Mouse (Mus musculus) myocyte (in vitro differentiated cells): Measurements from ENCODE around the gene Cd164. TPM values are rescaled to one million over a fixed set of nuclear protein-coding genes. Genes with fewer than 3 reads are reported as not detected.

Source experiments
- H3K27me3 ChIP-seq: one replicate; pipeline ENCODE4 v1.6.1; 2011; ENCODE audit not compliant: control insufficient read depth, insufficient read depth, insufficient read length
- H3K36me3 ChIP-seq: one replicate; pipeline ENCODE4 v1.6.1; 2011; ENCODE audit not compliant: control insufficient read depth, insufficient read depth
- H3K4me2 ChIP-seq: one replicate; pipeline ENCODE4 v1.6.1; 2011; ENCODE audit warnings: low read depth, control low read depth
- H3K4me3 ChIP-seq: one replicate; pipeline ENCODE4 v1.5.1; 2011; ENCODE audit warnings: mild to moderate bottlenecking, control low read depth, moderate library complexity
- H3K79me2 ChIP-seq: one replicate; pipeline ENCODE4 v1.6.1; 2011; ENCODE audit not compliant: control insufficient read depth, insufficient read depth
- H3ac ChIP-seq: one replicate; pipeline ENCODE4 v1.6.1; 2011; ENCODE audit not compliant: control insufficient read depth, insufficient read length
- CEBPB ChIP-seq: IDR thresholded peaks from 2 replicates; pipeline ENCODE4 v1.6.1; 2011; ENCODE audit warnings: mild to moderate bottlenecking, moderate library complexity; ENCODE audit not compliant: poor library complexity, insufficient read depth, severe bottlenecking
- E2F4 ChIP-seq: IDR thresholded peaks from one replicate; pipeline ENCODE4 v1.6.1; 2011; ENCODE audit warnings: mild to moderate bottlenecking, control low read depth, moderate library complexity; ENCODE audit not compliant: insufficient read depth
- MAX ChIP-seq: IDR thresholded peaks from one replicate; pipeline ENCODE4 v1.6.1; 2011; ENCODE audit warnings: low read depth, mild to moderate bottlenecking, control low read depth
- MYOD1 ChIP-seq, 3 experiments: IDR thresholded peaks; one replicate each; pipeline ENCODE4 v1.6.1; 2011; ENCODE audit warnings: control low read depth in 2 of 3, low read depth in 2 of 3, mild to moderate bottlenecking in 2 of 3, moderate library complexity in 1 of 3; ENCODE audit not compliant: insufficient read length in 2 of 3, control insufficient read depth in 1 of 3
- MYOG ChIP-seq, 3 experiments: IDR thresholded peaks; one replicate each; pipeline ENCODE4 v1.6.1; 2011; ENCODE audit warnings: control low read depth in 2 of 3, low read depth in 2 of 3, mild to moderate bottlenecking in 2 of 3; ENCODE audit not compliant: insufficient read length in 2 of 3, control insufficient read depth in 1 of 3, insufficient read depth in 1 of 3
- POLR2A ChIP-seq: IDR thresholded peaks from one replicate; pipeline ENCODE4 v1.6.1; 2011; ENCODE audit warnings: low read depth, mild to moderate bottlenecking, control low read depth, moderate library complexity; ENCODE audit not compliant: insufficient read length
- POLR2AphosphoS2 ChIP-seq: IDR thresholded peaks from one replicate; pipeline ENCODE4 v1.6.1; 2011; ENCODE audit warnings: low read depth, control low read depth; ENCODE audit not compliant: insufficient read length
- REST ChIP-seq: IDR thresholded peaks from one replicate; pipeline ENCODE4 v1.6.1; 2011; ENCODE audit warnings: mild to moderate bottlenecking, control low read depth, moderate library complexity; ENCODE audit not compliant: insufficient read depth, insufficient read length
- SRF ChIP-seq: IDR thresholded peaks from one replicate; pipeline ENCODE4 v1.6.1; 2011; ENCODE audit warnings: low read depth; ENCODE audit not compliant: control insufficient read depth, insufficient read length
- TCF12 ChIP-seq: IDR thresholded peaks from one replicate; pipeline ENCODE4 v1.6.1; 2011; ENCODE audit warnings: mild to moderate bottlenecking, control low read depth; ENCODE audit not compliant: poor library complexity, insufficient read depth, severe bottlenecking
- TCF3 ChIP-seq: IDR thresholded peaks from one replicate; pipeline ENCODE4 v1.6.1; 2011; ENCODE audit warnings: low read depth, control low read depth; ENCODE audit not compliant: insufficient read length
- USF1 ChIP-seq: IDR thresholded peaks from one replicate; pipeline ENCODE4 v1.6.1; 2011; ENCODE audit warnings: low read depth, mild to moderate bottlenecking, control low read depth, moderate library complexity
- polyA plus RNA-seq: library from polyadenylated mRNA; unstranded; fragments of >200 nt; fragmentation: generic; extraction: Trizol; gene quantifications from one replicate; pipeline ENCODE4 v1.2.1, GENCODE M21; 2012; ENCODE audit warnings: missing spikeins

Gene Cd164
- polyA plus RNA-seq, 1 experiment: 203 TPM

DNA sequence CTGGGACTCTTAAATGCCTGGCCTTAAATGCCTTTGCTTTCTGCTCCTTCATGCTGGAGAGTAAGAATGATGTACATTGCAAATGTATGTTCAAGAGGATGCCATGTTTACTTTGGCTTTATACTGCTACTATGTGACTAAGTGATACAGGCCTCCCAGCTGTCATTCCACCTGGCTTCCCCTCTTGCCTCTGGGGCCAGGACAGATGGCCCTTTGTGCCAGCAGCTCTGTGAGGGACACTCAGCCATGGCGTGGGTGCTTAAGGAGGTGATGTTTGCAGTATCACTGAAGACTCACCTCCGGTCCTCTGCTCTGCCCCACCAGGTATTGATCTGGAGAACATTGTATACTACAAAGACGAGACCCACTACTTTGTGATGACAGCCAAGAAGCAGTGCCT lies 39.3 kb upstream of the Cd164 start:
- H3ac ChIP-seq: no peak overlapping the region
- TF ChIP-seq USF1: no peak
- no peak for TF ChIP-seq CEBPB
- peak in 2 of 3 experiments; percentile 20 to 86 for TF ChIP-seq MYOD1 (IDR thresholded peaks at IDR 0.05; ENCODE audit: control insufficient read depth in 1 of 3, insufficient read length in 2 of 3, low read depth in 2 of 3)
- TF ChIP-seq TCF3: peak; percentile 47
- TF ChIP-seq TCF12: peak; percentile 20
- TF ChIP-seq MYOG (IDR thresholded peaks at IDR 0.05; ENCODE audit: control insufficient read depth in 1 of 3, insufficient read depth in 1 of 3, insufficient read length in 2 of 3, low read depth in 2 of 3): peak; percentile 19 to 82 (median 56)
- no peaks in the 10 kb centered on the region for H3K79me2 ChIP-seq
- no peak overlapping the region for H3K4me3 ChIP-seq
- no peaks in the 10 kb centered on the region for H3K27me3 ChIP-seq
- no peak overlapping the region for H3K4me2 ChIP-seq
- H3K36me3 ChIP-seq: peaks cover 14% of the 10 kb centered on the region

DNA sequence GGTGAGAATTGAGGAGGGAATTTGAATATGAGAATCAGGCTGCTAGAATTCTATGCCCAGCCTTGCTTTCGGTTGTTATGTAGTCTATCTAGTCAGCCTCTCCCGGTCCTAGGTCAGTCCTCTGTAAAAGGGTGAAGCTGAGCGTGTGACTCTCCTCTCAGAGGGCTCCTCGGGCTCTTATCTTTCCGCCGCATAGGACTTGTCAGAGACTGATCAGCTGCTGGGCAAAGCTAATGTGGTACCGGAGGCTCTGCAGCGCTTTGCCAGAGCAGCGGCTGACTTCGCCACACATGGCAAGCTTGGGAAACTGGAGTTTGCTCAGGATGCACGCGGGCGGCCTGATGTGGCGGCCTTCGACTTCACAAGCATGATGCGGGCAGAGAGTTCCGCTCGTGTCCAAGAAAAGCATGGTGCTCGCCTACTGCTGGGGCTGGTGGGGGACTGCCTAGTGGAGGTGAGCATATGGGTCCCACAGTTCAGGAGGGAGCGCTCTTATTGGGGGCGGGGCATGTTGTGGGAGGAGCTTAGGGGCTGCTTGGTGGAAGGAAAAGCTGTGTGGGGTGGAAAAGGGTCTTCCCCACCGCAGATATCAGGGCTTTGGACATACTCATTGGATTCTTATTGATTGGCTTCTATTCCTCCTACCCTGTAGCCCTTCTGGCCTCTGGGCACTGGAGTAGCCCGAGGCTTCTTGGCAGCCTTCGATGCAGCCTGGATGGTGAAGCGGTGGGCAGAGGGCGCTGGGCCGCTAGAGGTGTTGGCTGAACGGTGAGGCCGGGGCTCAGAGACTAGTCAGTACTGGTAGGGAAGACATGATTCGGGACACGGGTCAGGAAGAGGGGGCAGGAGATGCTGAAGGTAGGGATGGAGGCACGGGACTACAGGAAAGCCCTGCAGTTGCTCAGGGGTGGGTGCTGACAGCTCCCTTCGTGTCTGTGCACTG lies 38.0 kb upstream of the Cd164 start:
- H3K27me3 ChIP-seq: no peaks in the 10 kb centered on the region
- H3K79me2 ChIP-seq: no peaks in the 10 kb centered on the region
- H3K4me2 ChIP-seq: no peak overlapping the region
- TF ChIP-seq TCF3 (no peak), MAX (no peak), MYOG (IDR thresholded peaks at IDR 0.05; ENCODE audit: control insufficient read depth in 1 of 3, insufficient read depth in 1 of 3, insufficient read length in 2 of 3, low read depth in 2 of 3) (no peak), POLR2A (no peak), TCF12 (no peak), POLR2AphosphoS2 (no peak), CEBPB (no peak), REST (no peak), MYOD1 (IDR thresholded peaks at IDR 0.05; ENCODE audit: control insufficient read depth in 1 of 3, insufficient read length in 2 of 3, low read depth in 2 of 3) (no peak), E2F4 (no peak), USF1 (no peak), SRF (no peak)
- H3K4me3 ChIP-seq: no peak overlapping the region
- H3ac ChIP-seq: no peak overlapping the region
- peaks cover 21% of the 10 kb centered on the region for H3K36me3 ChIP-seq

DNA sequence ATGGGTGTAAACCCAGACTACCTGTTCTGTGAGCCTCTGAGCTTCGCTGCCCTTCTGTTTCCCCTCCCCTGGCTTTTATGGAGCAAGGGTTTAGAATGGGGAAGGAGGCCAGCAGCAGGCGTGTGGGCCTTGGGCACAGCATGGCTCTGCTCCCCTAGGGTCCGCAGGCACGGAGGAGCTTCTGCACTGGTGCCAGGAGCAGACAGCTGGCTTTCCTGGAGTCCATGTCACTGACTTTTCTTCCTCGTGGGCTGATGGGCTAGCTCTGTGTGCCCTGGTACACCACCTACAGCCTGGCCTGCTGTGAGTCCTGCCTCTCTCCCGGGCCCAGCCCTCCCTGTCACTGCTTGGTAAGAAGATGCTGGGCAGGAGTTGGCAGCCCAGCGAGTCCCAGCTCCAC lies 36.8 kb upstream of the Cd164 start:
- H3K36me3 ChIP-seq: peaks cover 21% of the 10 kb centered on the region
- no peak overlapping the region for H3K4me3 ChIP-seq
- H3ac ChIP-seq: no peak overlapping the region
- H3K79me2 ChIP-seq: no peaks in the 10 kb centered on the region
- TF ChIP-seq TCF3 (no peak), SRF (no peak), TCF12 (no peak), MYOG (IDR thresholded peaks at IDR 0.05; ENCODE audit: control insufficient read depth in 1 of 3, insufficient read depth in 1 of 3, insufficient read length in 2 of 3, low read depth in 2 of 3) (no peak), POLR2A (no peak), MYOD1 (IDR thresholded peaks at IDR 0.05; ENCODE audit: control insufficient read depth in 1 of 3, insufficient read length in 2 of 3, low read depth in 2 of 3) (no peak), POLR2AphosphoS2 (no peak), E2F4 (no peak), MAX (no peak), USF1 (no peak), REST (no peak), CEBPB (no peak)
- H3K4me2 ChIP-seq: no peak overlapping the region
- no peaks in the 10 kb centered on the region for H3K27me3 ChIP-seq

DNA sequence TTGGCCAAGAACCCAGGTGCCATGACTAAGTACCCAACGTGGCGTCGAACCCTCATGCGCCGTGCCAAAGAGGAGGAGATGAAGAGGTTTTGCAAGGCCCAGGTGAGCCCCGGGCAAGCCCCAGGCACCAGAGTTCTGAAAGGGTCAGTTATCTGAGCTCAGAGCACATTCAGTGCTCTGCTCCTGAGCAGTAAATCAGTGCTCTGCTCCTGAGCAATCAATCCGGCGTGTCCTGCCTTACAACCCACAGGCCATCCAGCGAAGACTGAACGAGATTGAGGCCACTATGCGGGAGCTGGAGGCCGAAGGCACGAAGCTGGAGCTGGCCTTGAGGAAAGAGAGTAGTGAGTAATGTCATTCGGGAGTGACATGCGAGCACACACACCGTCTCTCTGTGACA lies 33.4 kb upstream of the Cd164 start:
- no peak for TF ChIP-seq TCF12
- TF ChIP-seq POLR2AphosphoS2: peak; percentile 42
- TF ChIP-seq REST: no peak

DNA sequence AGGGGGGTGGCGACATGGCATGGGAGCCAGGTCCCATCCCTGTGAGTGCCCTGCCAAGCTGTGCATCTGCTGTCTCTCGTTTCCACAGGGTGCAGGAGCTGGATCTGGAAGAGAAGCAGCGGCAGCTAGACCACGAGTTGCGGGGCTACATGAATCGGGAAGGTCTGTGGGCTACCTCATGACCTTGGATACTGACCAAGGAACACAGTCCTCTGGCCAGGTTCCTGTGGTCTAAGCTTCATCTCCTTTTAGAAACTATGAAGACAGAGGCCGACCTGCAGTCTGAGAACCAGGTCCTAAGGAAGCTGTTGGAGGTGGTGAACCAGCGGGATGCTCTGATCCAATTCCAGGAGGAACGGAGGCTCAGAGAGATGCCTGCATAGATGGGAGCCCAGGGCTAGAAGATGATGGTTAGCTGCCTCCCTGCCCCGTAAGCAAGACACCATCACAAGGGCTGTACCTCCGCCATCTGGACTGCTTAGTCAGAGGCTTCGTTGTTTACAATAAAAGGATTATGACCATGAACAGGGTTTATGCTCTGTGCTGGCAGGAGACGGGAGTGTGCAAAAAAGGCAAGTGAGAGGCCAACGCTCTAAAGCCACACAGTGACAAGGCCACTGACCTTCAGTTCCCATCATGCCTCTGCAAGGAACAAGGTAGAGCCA lies 32.6 kb upstream of the Cd164 start:
- TF ChIP-seq MYOD1 (IDR thresholded peaks at IDR 0.05; ENCODE audit: control insufficient read depth in 1 of 3, insufficient read length in 2 of 3, low read depth in 2 of 3): no peak
- TF ChIP-seq TCF12: no peak
- TF ChIP-seq MAX: no peak
- TF ChIP-seq POLR2A: no peak
- no peak for TF ChIP-seq CEBPB
- TF ChIP-seq SRF: no peak
- no peak for TF ChIP-seq POLR2AphosphoS2
- TF ChIP-seq MYOG (IDR thresholded peaks at IDR 0.05; ENCODE audit: control insufficient read depth in 1 of 3, insufficient read depth in 1 of 3, insufficient read length in 2 of 3, low read depth in 2 of 3): no peak
- TF ChIP-seq E2F4: no peak
- no peak overlapping the region for H3ac ChIP-seq
- H3K4me2 ChIP-seq: no peak overlapping the region
- no peak overlapping the region for H3K4me3 ChIP-seq
- H3K27me3 ChIP-seq: no peaks in the 10 kb centered on the region
- no peaks in the 10 kb centered on the region for H3K79me2 ChIP-seq
- H3K36me3 ChIP-seq: peaks cover 14% of the 10 kb centered on the region

More for the DNA sequence above, 33.4 kb upstream of the Cd164 start:
- H3K4me3 ChIP-seq: no peak overlapping the region
- no peaks in the 10 kb centered on the region for H3K79me2 ChIP-seq
- H3K27me3 ChIP-seq: no peaks in the 10 kb centered on the region
- H3K4me2 ChIP-seq: no peak overlapping the region
- no peak overlapping the region for H3ac ChIP-seq
- H3K36me3 ChIP-seq: peaks cover 16% of the 10 kb centered on the region
